Mouse (Mus musculus): ENCODE results near the gene 1700006A11Rik.
"Not testable (repeated sequence)": the region's sequence is repeated elsewhere in the genome, so short reads cannot be mapped to it uniquely, and the experiment has no call there.

The 1700006A11Rik gene

GRCm38 (mm10) chr3:124425940-124426339 lies at the start of gene 1700006A11Rik:
Gene 1700006A11Rik, minus strand, starts transcription at chr3:124426040.
- no peak for DNase-seq (ENCODE audit: low spot score in 2 of 2)

GRCm38 (mm10) chr3:124474291-124474690 lies 48.5 kb upstream of the 1700006A11Rik start:
- not testable (repeated sequence) for DNase-seq (ENCODE audit: low spot score in 2 of 2)

- no peak for DNase-seq (ENCODE audit: low spot score in 2 of 2)
Observed at GRCm38 (mm10) chr3:124466102-124466730, 40.4 kb upstream of the 1700006A11Rik start.

GRCm38 (mm10) chr3:124392201-124392600 lies 33.6 kb downstream of the 1700006A11Rik start:
- no peak for DNase-seq (ENCODE audit: low spot score in 2 of 2)

GRCm38 (mm10) chr3:124390101-124390500 lies 35.7 kb downstream of the 1700006A11Rik start:
- no peak for DNase-seq (ENCODE audit: low spot score in 2 of 2)

GRCm38 (mm10) chr3:124389650-124390049 lies 36.2 kb downstream of the 1700006A11Rik start:
- DNase-seq (ENCODE audit: low spot score in 2 of 2): no peak

DNA sequence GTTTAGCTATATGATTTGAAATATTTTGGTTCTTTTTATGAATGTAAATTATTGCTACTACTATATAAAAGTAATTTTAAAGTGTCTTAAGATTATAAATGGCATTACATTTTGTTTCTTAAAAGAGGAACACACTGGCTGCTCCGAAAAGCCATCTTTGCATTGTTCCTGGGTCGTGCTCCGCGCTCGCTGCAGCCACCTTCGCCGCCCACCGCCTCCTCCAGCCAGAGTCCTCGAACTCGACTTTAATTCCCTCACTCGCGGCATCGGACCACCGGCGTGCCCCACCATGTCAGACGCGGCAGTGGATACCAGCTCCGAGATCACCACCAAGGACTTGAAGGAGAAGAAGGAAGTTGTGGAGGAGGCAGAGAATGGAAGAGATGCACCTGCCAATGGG lies 40.5 kb downstream of the 1700006A11Rik start:
- DNase-seq (ENCODE audit: low spot score in 2 of 2): not testable (repeated sequence)

GRCm38 (mm10) chr3:124372031-124372430 lies 53.8 kb downstream of the 1700006A11Rik start:
- no peak for DNase-seq (ENCODE audit: low spot score in 2 of 2)

DNA sequence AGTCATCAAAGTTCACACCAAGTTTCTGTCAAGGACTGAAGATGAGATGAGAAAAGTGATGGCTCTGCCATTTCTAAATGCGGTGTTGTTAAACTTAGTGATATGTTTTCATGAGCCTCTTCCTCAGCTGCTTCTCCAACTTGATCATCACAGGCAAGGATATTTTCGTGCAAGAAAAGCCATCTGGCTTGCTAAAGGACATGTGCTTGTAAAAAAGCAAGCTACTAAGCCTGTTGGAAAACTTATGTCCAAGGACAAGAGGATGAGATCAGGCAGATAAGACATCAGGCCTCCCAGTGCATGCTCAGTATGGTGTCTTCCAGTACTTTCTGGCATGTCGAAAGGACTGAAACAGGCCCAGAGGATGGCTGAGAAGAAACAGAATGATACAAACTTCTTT lies 68.3 kb downstream of the 1700006A11Rik start:
- DNase-seq (ENCODE audit: low spot score in 2 of 2): no peak
